Mouse (Mus musculus) MEL (cell line): ENCODE results near the gene Cyth3. TPM values are rescaled to one million over a fixed set of nuclear protein-coding genes. Genes with fewer than 3 reads are reported as not detected.

Experiments used
- DNase-seq: peaks from one replicate; pipeline ENCODE4 v3.0.0; 2011; ENCODE audit warnings: low read depth, low spot score
- H3K27ac ChIP-seq: 2 replicates; pipeline ENCODE4 v1.5.1; 2012; ENCODE audit warnings: low read depth, mild to moderate bottlenecking, control low read depth, low read length, moderate library complexity; ENCODE audit not compliant: control insufficient read depth
- H3K27me3 ChIP-seq, 2 experiments: fragments of 150-350 bp in 1 of 2; sonication (generic) in 1 of 2; 2 replicates each; pipeline ENCODE4 v1.6.1; 2012; ENCODE audit warnings: low read length in 2 of 2, mild to moderate bottlenecking in 2 of 2, improper control_type of control experiment in 1 of 2, moderate library complexity in 1 of 2; ENCODE audit not compliant: insufficient read depth in 2 of 2, control insufficient read depth in 1 of 2
- H3K36me3 ChIP-seq, 2 experiments: 2 replicates each; pipeline ENCODE4 v1.6.1; 2012 to 2014; ENCODE audit warnings: low read length in 2 of 2, improper control_type of control experiment in 1 of 2, inconsistent platforms in 1 of 2, mild to moderate bottlenecking in 1 of 2; ENCODE audit not compliant: insufficient read depth in 2 of 2, control insufficient read depth in 1 of 2
- H3K4me1 ChIP-seq, 2 experiments: fragments of 150-350 bp in 1 of 2; sonication (generic) in 1 of 2; 2 replicates each; pipeline ENCODE4 v1.6.1; 2012; ENCODE audit warnings: low read length in 2 of 2, improper control_type of control experiment in 1 of 2, mild to moderate bottlenecking in 1 of 2; ENCODE audit not compliant: insufficient read depth in 2 of 2, control insufficient read depth in 1 of 2
- H3K4me3 ChIP-seq, 2 experiments: fragments of 150-350 bp in 1 of 2; sonication (generic) in 1 of 2; 2 replicates each; pipeline ENCODE4 v1.5.1; 2012; ENCODE audit warnings: low read depth in 2 of 2, low read length in 2 of 2, mild to moderate bottlenecking in 2 of 2, moderate library complexity in 2 of 2, control low read depth in 1 of 2, improper control_type of control experiment in 1 of 2; ENCODE audit not compliant: control insufficient read depth in 1 of 2, insufficient read depth in 1 of 2
- H3K79me2 ChIP-seq: 2 replicates; pipeline ENCODE4 v1.6.1; 2012; ENCODE audit warnings: mild to moderate bottlenecking, low read length, moderate library complexity; ENCODE audit not compliant: control insufficient read depth, poor library complexity, insufficient read depth
- H3K9ac ChIP-seq: 2 replicates; pipeline ENCODE4 v1.6.1; 2012; ENCODE audit warnings: low read depth, mild to moderate bottlenecking, control low read depth, low read length, moderate library complexity; ENCODE audit not compliant: control insufficient read depth, poor library complexity, severe bottlenecking
- H3K9me3 ChIP-seq: fragments of 150-350 bp; sonication (generic); replicated peaks from 2 replicates; pipeline ENCODE4 v1.6.1; 2012; ENCODE audit warnings: mild to moderate bottlenecking, low read length, improper control_type of control experiment, moderate library complexity; ENCODE audit not compliant: insufficient read depth
- BHLHE40 ChIP-seq: IDR thresholded peaks from 2 replicates; pipeline ENCODE4 v1.6.1; 2012; ENCODE audit warnings: low read depth, mild to moderate bottlenecking, inconsistent platforms, low read length, improper control_type of control experiment, borderline replicate concordance
- CTCF ChIP-seq, 3 experiments: IDR thresholded peaks in 2 of 3; conservative IDR thresholded peaks in 1 of 3; 2 replicates each; pipeline ENCODE4 v1.5.1; 2011 to 2012; ENCODE audit warnings: low read length in 3 of 3, low read depth in 2 of 3, mild to moderate bottlenecking in 2 of 3, improper control_type of control experiment in 1 of 3, inconsistent platforms in 1 of 3, mixed read lengths in 1 of 3, moderate library complexity in 1 of 3; ENCODE audit not compliant: control insufficient read depth in 1 of 3, insufficient read depth in 1 of 3, poor library complexity in 1 of 3, severe bottlenecking in 1 of 3
- E2F4 ChIP-seq: IDR thresholded peaks from 2 replicates; pipeline ENCODE4 v1.6.1; 2011; ENCODE audit warnings: low read depth, low read length, improper control_type of control experiment, borderline replicate concordance
- ELF1 ChIP-seq: IDR thresholded peaks from 2 replicates; pipeline ENCODE4 v1.6.1; 2014; ENCODE audit warnings: low read depth, mild to moderate bottlenecking, inconsistent platforms, low read length, improper control_type of control experiment, moderate library complexity
- GATA1 ChIP-seq: IDR thresholded peaks from 2 replicates; pipeline ENCODE4 v1.6.1; 2011; ENCODE audit warnings: low read depth, low read length, improper control_type of control experiment
- HCFC1 ChIP-seq: IDR thresholded peaks from 2 replicates; pipeline ENCODE4 v1.6.1; 2012; ENCODE audit warnings: low read depth, mild to moderate bottlenecking, inconsistent platforms, low read length, improper control_type of control experiment, moderate library complexity
- JUND ChIP-seq: IDR thresholded peaks from 2 replicates; pipeline ENCODE4 v1.6.1; 2011; ENCODE audit warnings: low read depth, mild to moderate bottlenecking, improper control_type of control experiment, low read length
- MAFK ChIP-seq: IDR thresholded peaks from 2 replicates; pipeline ENCODE4 v1.6.1; 2011; ENCODE audit warnings: low read depth, mild to moderate bottlenecking, low read length, improper control_type of control experiment, borderline replicate concordance
- MAZ ChIP-seq: IDR thresholded peaks from 2 replicates; pipeline ENCODE4 v1.6.1; 2012; ENCODE audit warnings: low read depth, mild to moderate bottlenecking, inconsistent platforms, low read length, improper control_type of control experiment
- MEF2A ChIP-seq: IDR thresholded peaks from 2 replicates; pipeline ENCODE4 v1.6.1; 2014; ENCODE audit warnings: low read depth, mild to moderate bottlenecking, inconsistent platforms, low read length, improper control_type of control experiment; ENCODE audit not compliant: poor library complexity, insufficient replicate concordance, severe bottlenecking; ENCODE audit errors: extremely low read depth
- MYB ChIP-seq: IDR thresholded peaks from 2 replicates; pipeline ENCODE4 v1.6.1; 2011; ENCODE audit warnings: mild to moderate bottlenecking, low read depth, low read length, improper control_type of control experiment
- NELFE ChIP-seq: IDR thresholded peaks from 2 replicates; pipeline ENCODE4 v1.6.1; 2011; ENCODE audit warnings: low read depth, low read length, improper control_type of control experiment
- NRF1 ChIP-seq: IDR thresholded peaks from 2 replicates; pipeline ENCODE4 v1.6.1; 2014; ENCODE audit warnings: low read depth, mild to moderate bottlenecking, inconsistent platforms, low read length, improper control_type of control experiment, moderate library complexity; ENCODE audit not compliant: poor library complexity, insufficient read depth, severe bottlenecking
- POLR2A ChIP-seq, 2 experiments: IDR thresholded peaks; 2 replicates each; pipeline ENCODE4 v1.6.1; 2011 to 2012; ENCODE audit warnings: low read length in 2 of 2, mild to moderate bottlenecking in 2 of 2, control low read depth in 1 of 2, improper control_type of control experiment in 1 of 2, low read depth in 1 of 2, moderate library complexity in 1 of 2; ENCODE audit not compliant: control insufficient read depth in 1 of 2, insufficient read depth in 1 of 2, poor library complexity in 1 of 2
- RAD21 ChIP-seq: IDR thresholded peaks from 2 replicates; pipeline ENCODE4 v1.6.1; 2011; ENCODE audit warnings: mild to moderate bottlenecking, low read depth, low read length, improper control_type of control experiment
- SIN3A ChIP-seq: IDR thresholded peaks from 2 replicates; pipeline ENCODE4 v1.6.1; 2012; ENCODE audit warnings: low read length, improper control_type of control experiment, inconsistent platforms
- TAL1 ChIP-seq: IDR thresholded peaks from 2 replicates; pipeline ENCODE4 v1.6.1; 2012; ENCODE audit warnings: mild to moderate bottlenecking, inconsistent platforms, low read length, moderate library complexity, mixed read lengths
- TBP ChIP-seq: IDR thresholded peaks from 2 replicates; pipeline ENCODE4 v1.8.0; 2011; ENCODE audit warnings: low read depth, low read length, improper control_type of control experiment
- TCF12 ChIP-seq: IDR thresholded peaks from 2 replicates; pipeline ENCODE4 v1.6.1; 2014; ENCODE audit warnings: low read depth, mild to moderate bottlenecking, inconsistent platforms, low read length, improper control_type of control experiment, moderate library complexity
- USF1 ChIP-seq: IDR thresholded peaks from 2 replicates; pipeline ENCODE4 v1.6.1; 2014; ENCODE audit warnings: low read depth, mild to moderate bottlenecking, inconsistent platforms, low read length, improper control_type of control experiment, moderate library complexity
- USF2 ChIP-seq, 2 experiments: IDR thresholded peaks; 2 replicates each; pipeline ENCODE4 v1.6.1; 2011 to 2012; ENCODE audit warnings: improper control_type of control experiment in 2 of 2, low read length in 2 of 2, borderline replicate concordance in 1 of 2, inconsistent platforms in 1 of 2, low read depth in 1 of 2, mild to moderate bottlenecking in 1 of 2; ENCODE audit not compliant: insufficient read depth in 1 of 2
- ZC3H11A ChIP-seq: IDR thresholded peaks from 2 replicates; pipeline ENCODE4 v1.6.1; 2012; ENCODE audit warnings: low read depth, mild to moderate bottlenecking, inconsistent platforms, low read length, improper control_type of control experiment
- ZKSCAN1 ChIP-seq: IDR thresholded peaks from 2 replicates; pipeline ENCODE4 v1.6.1; 2012; ENCODE audit warnings: low read depth, mild to moderate bottlenecking, inconsistent platforms, low read length, improper control_type of control experiment, moderate library complexity
- ZMIZ1 ChIP-seq: IDR thresholded peaks from 2 replicates; pipeline ENCODE4 v1.6.1; 2012; ENCODE audit warnings: low read depth, mild to moderate bottlenecking, inconsistent platforms, low read length, improper control_type of control experiment, moderate library complexity
- ZNF384 ChIP-seq: IDR thresholded peaks from 2 replicates; pipeline ENCODE4 v1.6.1; 2012; ENCODE audit warnings: low read depth, mild to moderate bottlenecking, inconsistent platforms, low read length, improper control_type of control experiment
- polyA plus RNA-seq, 2 experiments: library from polyadenylated mRNA; stranded (reverse) in 1 of 2; unstranded in 1 of 2; fragments of >175 nt in 1 of 2; fragments of >200 nt in 1 of 2; gene quantifications; 2 replicates each; pipeline versions ENCODE4 v1.2.1 to v1.2.4; 2012; ENCODE audit warnings: low replicate concordance in 2 of 2, low read depth in 1 of 2; ENCODE audit not compliant: insufficient read length in 2 of 2, insufficient read depth in 1 of 2, missing spikeins in 1 of 2
- total RNA-seq: library from RNA; depleted of rRNA; stranded (reverse); fragments of 300-350 nt; gene quantifications from 2 replicates; pipeline ENCODE4 v1.2.3, GENCODE M21; 2012

Cyth3 gene
- total and polyA plus RNA-seq, 3 experiments: 41.1 to 44.9 TPM; not detected in 1

GRCm38 (mm10) chr5:143616116-143616515 lies 6.1 kb upstream of the Cyth3 start:
- H3K9me3 ChIP-seq: no peaks in the 10 kb centered on the region
- peaks cover 0 to 18% of the 10 kb centered on the region in 2 experiments; a peak in 2 of 4 replicates for H3K36me3 ChIP-seq
- peaks cover 8 to 20% of the 10 kb centered on the region in 2 experiments; a peak in 3 of 4 replicates for H3K4me1 ChIP-seq
- no peak overlapping the region for H3K4me3 ChIP-seq
- peaks cover 0 to 4% of the 10 kb centered on the region in 2 experiments; a peak in 1 of 4 replicates for H3K27me3 ChIP-seq
- no peak for DNase-seq
- no peak overlapping the region for H3K9ac ChIP-seq
- no peak for TF ChIP-seq POLR2A (IDR thresholded peaks at IDR 0.05; ENCODE audit: control insufficient read depth in 1 of 2, insufficient read depth in 1 of 2, low read depth in 1 of 2, low read length in 2 of 2, poor library complexity in 1 of 2)
- TF ChIP-seq RAD21: no peak
- no peak for TF ChIP-seq NRF1
- TF ChIP-seq MYB: no peak
- TF ChIP-seq TCF12: no peak
- TF ChIP-seq MAZ: no peak
- TF ChIP-seq E2F4: no peak
- no peak for TF ChIP-seq ZKSCAN1
- no peak for TF ChIP-seq GATA1
- TF ChIP-seq USF2 (IDR thresholded peaks at IDR 0.05; ENCODE audit: borderline replicate concordance in 1 of 2, insufficient read depth in 1 of 2, low read depth in 1 of 2, low read length in 2 of 2): no peak
- no peak for TF ChIP-seq ELF1
- no peak for TF ChIP-seq USF1
- TF ChIP-seq BHLHE40: no peak
- TF ChIP-seq ZNF384: no peak
- no peak for TF ChIP-seq ZC3H11A
- TF ChIP-seq NELFE: no peak
- TF ChIP-seq HCFC1: no peak
- no peak for TF ChIP-seq SIN3A
- TF ChIP-seq TBP: no peak
- H3K79me2 ChIP-seq: no peaks in the 10 kb centered on the region
- no peak overlapping the region for H3K27ac ChIP-seq

- TF ChIP-seq JUND (no peak), CTCF (IDR thresholded peaks at IDR 0.05 in 2 of 3, conservative IDR thresholded peaks at IDR 0.05 in 1 of 3; ENCODE audit: control insufficient read depth in 1 of 3, insufficient read depth in 1 of 3, low read depth in 2 of 3, low read length in 3 of 3, poor library complexity in 1 of 3, severe bottlenecking in 1 of 3) (no peak), ZKSCAN1 (no peak), NELFE (no peak), MEF2A (no peak), BHLHE40 (no peak), MAFK (no peak), TAL1 (no peak), GATA1 (no peak), ZMIZ1 (no peak), MAZ (no peak)
Measured at GRCm38 (mm10) chr5:143616657-143617329, 5.5 kb upstream of the Cyth3 start.

More at GRCm38 (mm10) chr5:143616657-143617329, 5.5 kb upstream of the Cyth3 start:
- Histone ChIP-seq H3K4me1 (peaks cover 8 to 24% of the 10 kb centered on the region in 2 experiments; a peak in 3 of 4 replicates), H3K27ac (no peak overlapping the region), H3K4me3 (no peak overlapping the region), H3K36me3 (peaks cover 0 to 24% of the 10 kb centered on the region in 2 experiments; a peak in 2 of 4 replicates), H3K9me3 (no peaks in the 10 kb centered on the region), H3K79me2 (no peaks in the 10 kb centered on the region), H3K27me3 (peaks cover 0 to 4% of the 10 kb centered on the region in 2 experiments; a peak in 1 of 4 replicates), H3K9ac (no peak overlapping the region)
- DNase-seq: no peak
